Mouse (Mus musculus) splenic B cell, adult 2 months (primary cell): ENCODE data around the gene Olfr720.

Experiments
- DNase-seq: peaks from one replicate; pipeline ENCODE4 v3.0.0-alpha.2; 2011; ENCODE audit warnings: low read depth, low spot score
- H3K27me3 ChIP-seq: 2 replicates; pipeline ENCODE4 v1.6.1; 2012; ENCODE audit warnings: mild to moderate bottlenecking, low read length, moderate library complexity, mixed read lengths; ENCODE audit not compliant: control insufficient read depth, poor library complexity, insufficient read depth, severe bottlenecking
- H3K36me3 ChIP-seq: 2 replicates; pipeline ENCODE4 v1.6.1; 2012; ENCODE audit warnings: mild to moderate bottlenecking, low read length, moderate library complexity, mixed read lengths; ENCODE audit not compliant: control insufficient read depth, poor library complexity, insufficient read depth, severe bottlenecking

Olfr720 gene

DNA sequence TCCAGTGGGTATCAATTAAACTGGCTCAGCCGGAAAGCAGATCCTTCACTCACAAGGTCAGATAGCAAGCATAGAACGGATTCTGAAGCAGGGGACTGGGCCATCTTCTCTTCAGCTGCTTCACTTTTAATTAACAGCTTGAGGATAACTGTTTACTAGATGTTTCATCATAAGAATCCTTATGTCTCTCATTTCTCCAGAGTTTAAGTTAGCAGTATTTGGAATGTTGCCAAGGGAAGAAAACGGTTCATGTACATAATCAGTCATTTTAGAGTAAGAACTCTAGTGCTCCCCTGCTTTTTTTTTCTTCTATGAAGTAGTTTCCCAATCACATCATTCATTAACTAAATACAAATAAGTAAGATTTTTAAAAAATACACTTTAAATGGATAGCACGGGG, at the start of gene Olfr720:
Gene Olfr720 (minus strand): TSS at position 101 of the 400 bp plus-strand sequence.
- Histone ChIP-seq H3K36me3 (no peaks in the 10 kb centered on the region), H3K27me3 (no peaks in the 10 kb centered on the region)
- no peak for DNase-seq
